9 mouse cellular contexts compared by ENCODE assay signal in genomic region chr13:73263128-73263971, GRCm38 (mm10). TPM values are rescaled to one million over a fixed set of nuclear protein-coding genes. Genes with fewer than 3 reads are reported as not detected.
DNase-seq lines count a peak whose midpoint lies in the region; ATAC-seq and TF ChIP-seq lines count a peak whose summit lies in the region.
"Had no signal": no experiment of that assay in that cellular context is flagged by ENCODE, and none has a peak within 500 bp of the region (broad histone marks: within the 10 kb centered on the region; RNA-seq: fewer than 3 reads in every experiment).

No protein-coding gene starts in this region.

- H3K9ac ChIP-seq in midbrain, postnatal 0 days (replicated peaks; ENCODE audit: low read length, poor library complexity, severe bottlenecking): no peak overlapping the region

- peaks cover 8% of the 10 kb centered on the region; the same call in 1 of the 2 replicates for H3K4me1 ChIP-seq in midbrain, postnatal 0 days (ENCODE audit: insufficient read depth, low read length)

- H3K27ac ChIP-seq in midbrain, postnatal 0 days (ENCODE audit: low read depth, low read length): no peak overlapping the region

- TF ChIP-seq CTCF in midbrain, postnatal 0 days (IDR thresholded peaks at IDR 0.05): no peak

- intact Hi-C loops in gastrocnemius, postnatal 14 days (cut with DNase I; ENCODE audit: low total_unique reads): no loop called here

- peaks cover 83% of the 10 kb centered on the region for H3K27me3 ChIP-seq in midbrain, postnatal 0 days (ENCODE audit: insufficient read depth, low read length)

- DNase-seq in adrenal gland, postnatal 14 days: peak; percentile 44
- DNase-seq in adrenal gland, adult 18-20 months (ENCODE audit: low spot score in 2 of 2): no peak
- DNase-seq in heart, adult 9 months (ENCODE audit: low spot score in 2 of 2): peak; percentile 26 to 53
- peak; percentile 36 for DNase-seq in kidney, adult 9 months
- no peak for DNase-seq in midbrain, postnatal 0 days (ENCODE audit: low spot score)
- no peak for DNase-seq in layer of hippocampus, postnatal 10 days (ENCODE audit: low spot score in 2 of 2)
- DNase-seq in thymus, postnatal 10 days (ENCODE audit: low spot score in 2 of 2): no peak
- DNase-seq in gastrocnemius, postnatal 14 days: no peak

- H3K9me3 ChIP-seq in midbrain, postnatal 0 days (ENCODE audit: low read length): no peaks in the 10 kb centered on the region

- ATAC-seq in midbrain, postnatal 0 days (ENCODE audit: low FRiP score): no peak

- WGBS in midbrain, postnatal 0 days: 3% methylated on average over 40 of the region's 40 CpGs

- H3K4me2 ChIP-seq in midbrain, postnatal 0 days (ENCODE audit: low read depth, low read length, poor library complexity, severe bottlenecking): peak overlapping the region; percentile 0; the same call in 1 of the 2 replicates

- H3K36me3 ChIP-seq in midbrain, postnatal 0 days (ENCODE audit: insufficient read depth, low read length): no peaks in the 10 kb centered on the region

- no peak overlapping the region for H3K4me3 ChIP-seq in midbrain, postnatal 0 days (ENCODE audit: low read depth, low read length)

RNA-seq across cellular contexts. Expression of gene Irx4, which starts 3.1 kb away (rescaled TPM):
- not detected in 2 replicates for total RNA-seq in adrenal gland, postnatal 14 days (2021)
- not detected for total RNA-seq in adrenal gland, adult 18-20 months (2021)
- total RNA-seq in midbrain, postnatal 0 days (2014; rRNA removed): 2.8 and 2.9 TPM in 2 replicates
- 0.63 and 1.0 TPM in 2 replicates for polyA plus RNA-seq in midbrain, postnatal 0 days (2015; fragmentation: Nextera tagmentation; extraction: Ambion mirVana)
- total RNA-seq in layer of hippocampus, postnatal 10 days (2021): not detected
- not detected for total RNA-seq in gastrocnemius, postnatal 14 days (2021)
- total RNA-seq: common myeloid progenitor, adult 5-6 weeks had no signal

Comparison
In these comparisons a context has a peak if more than half of its experiments do, and no peak if none do; other contexts are left out.
1. DNase-seq: peak in adrenal gland, postnatal 14 days (single experiment), heart, adult 9 months (2 of 2) and kidney, adult 9 months (single experiment); none in adrenal gland, adult 18-20 months (0 of 2), midbrain, postnatal 0 days (single experiment), layer of hippocampus, postnatal 10 days (0 of 2), thymus, postnatal 10 days (0 of 2) and gastrocnemius, postnatal 14 days (single experiment).